Mouse (Mus musculus) cerebellum, adult 2 months (tissue): ENCODE data around the gene Sgpp1. TPM values are rescaled to one million over a fixed set of nuclear protein-coding genes. Genes with fewer than 3 reads are reported as not detected.

Experiments
- DNase-seq, 2 experiments: peaks; one replicate each; pipeline ENCODE4 v3.0.0; 2021
- H3K27ac ChIP-seq: fragments of 200-500 bp; 2 replicates; pipeline ENCODE4 v1.5.1; 2012; ENCODE audit warnings: low read length, control low read depth, inconsistent platforms; ENCODE audit not compliant: insufficient read depth
- H3K27me3 ChIP-seq: fragments of 200-500 bp; 2 replicates; pipeline ENCODE4 v1.6.1; 2012; ENCODE audit warnings: inconsistent platforms, mild to moderate bottlenecking, low read length, moderate library complexity; ENCODE audit not compliant: control insufficient read depth, insufficient read depth
- H3K4me1 ChIP-seq: fragments of 200-500 bp; 2 replicates; pipeline ENCODE4 v1.6.1; 2011; ENCODE audit warnings: low read length; ENCODE audit not compliant: control insufficient read depth, insufficient read depth
- H3K4me3 ChIP-seq: fragments of 200-500 bp; replicated peaks from 2 replicates; pipeline ENCODE3; 2011; ENCODE audit warnings: mild to moderate bottlenecking, low read depth, low read length, control low read depth; ENCODE audit not compliant: insufficient read depth
- CTCF ChIP-seq: fragments of 200-500 bp; IDR thresholded peaks from 2 replicates; pipeline ENCODE4 v1.5.1; 2011; ENCODE audit warnings: low read depth, mild to moderate bottlenecking, control low read depth, low read length, moderate library complexity, borderline replicate concordance; ENCODE audit not compliant: insufficient read depth
- POLR2A ChIP-seq: fragments of 200-500 bp; IDR thresholded peaks from 2 replicates; pipeline ENCODE4 v1.6.1; 2011; ENCODE audit warnings: low read length, control low read depth, borderline replicate concordance; ENCODE audit not compliant: insufficient read depth
- WGBS: fragments of 180-500 bp; shearing (Covaris S2); methylation state at CpG from one replicate; pipeline ENCODE4 v1.1.7; 2018; 5-methylcytosine and 5-hydroxymethylcytosine counted together
- polyA plus RNA-seq: library from polyadenylated mRNA; depleted of rRNA; stranded (reverse); fragments of >200 nt; gene quantifications from 2 replicates; pipeline ENCODE4 v1.2.3, GENCODE M21; 2012

Sgpp1 gene
- polyA plus RNA-seq, 1 experiment, result 39.9 TPM

DNA sequence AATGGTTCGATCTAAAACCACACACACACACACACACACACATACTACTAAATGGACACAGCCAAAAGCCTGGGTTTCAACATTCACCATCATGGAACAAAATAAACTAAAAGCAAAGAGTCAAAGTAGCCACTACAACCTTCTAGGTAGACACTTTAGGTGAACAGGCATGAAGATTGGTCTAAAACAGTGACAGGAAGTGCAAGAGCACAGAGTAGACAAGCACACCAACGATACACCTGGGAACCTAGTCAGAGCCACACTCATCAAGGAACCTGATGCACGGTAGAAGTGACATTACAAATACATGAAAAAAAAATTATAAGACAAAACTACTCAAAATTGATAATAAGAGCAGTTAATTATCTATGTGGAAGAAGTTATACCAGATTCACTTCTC, 4.0 kb downstream of the Sgpp1 start:
- no peaks in the 10 kb centered on the region for H3K27me3 ChIP-seq
- H3K27ac ChIP-seq, result no peak overlapping the region
- TF ChIP-seq POLR2A, result no peak
- TF ChIP-seq CTCF, result no peak
- no peaks in the 10 kb centered on the region; the same call in none of the 2 replicates for H3K4me1 ChIP-seq
- 83% methylated on average over 3 of the region's 3 CpGs for WGBS
- H3K4me3 ChIP-seq, result no peak overlapping the region
- DNase-seq, result no peak

- Histone ChIP-seq H3K27ac (no peak overlapping the region), H3K27me3 (no peaks in the 10 kb centered on the region), H3K4me1 (no peaks in the 10 kb centered on the region; the same call in none of the 2 replicates), H3K4me3 (no peak overlapping the region)
- DNase-seq, result peak; percentile 27 to 31
- WGBS, result 48% methylated on average over 4 of the region's 4 CpGs
- TF ChIP-seq CTCF, result no peak
- TF ChIP-seq POLR2A, result no peak
These were observed 5.1 kb downstream of the Sgpp1 start for GRCm38 (mm10) chr12:75730458-75730857.

GRCm38 (mm10) chr12:75729876-75730275, 5.7 kb downstream of the Sgpp1 start:
- H3K4me3 ChIP-seq, result no peak overlapping the region
- no peaks in the 10 kb centered on the region for H3K27me3 ChIP-seq
- H3K27ac ChIP-seq, result no peak overlapping the region
- no peak for TF ChIP-seq POLR2A
- no peak for TF ChIP-seq CTCF
- H3K4me1 ChIP-seq, result no peaks in the 10 kb centered on the region; the same call in none of the 2 replicates
- 50% methylated on average over 1 of the region's 1 CpGs for WGBS
- DNase-seq, result no peak

DNA sequence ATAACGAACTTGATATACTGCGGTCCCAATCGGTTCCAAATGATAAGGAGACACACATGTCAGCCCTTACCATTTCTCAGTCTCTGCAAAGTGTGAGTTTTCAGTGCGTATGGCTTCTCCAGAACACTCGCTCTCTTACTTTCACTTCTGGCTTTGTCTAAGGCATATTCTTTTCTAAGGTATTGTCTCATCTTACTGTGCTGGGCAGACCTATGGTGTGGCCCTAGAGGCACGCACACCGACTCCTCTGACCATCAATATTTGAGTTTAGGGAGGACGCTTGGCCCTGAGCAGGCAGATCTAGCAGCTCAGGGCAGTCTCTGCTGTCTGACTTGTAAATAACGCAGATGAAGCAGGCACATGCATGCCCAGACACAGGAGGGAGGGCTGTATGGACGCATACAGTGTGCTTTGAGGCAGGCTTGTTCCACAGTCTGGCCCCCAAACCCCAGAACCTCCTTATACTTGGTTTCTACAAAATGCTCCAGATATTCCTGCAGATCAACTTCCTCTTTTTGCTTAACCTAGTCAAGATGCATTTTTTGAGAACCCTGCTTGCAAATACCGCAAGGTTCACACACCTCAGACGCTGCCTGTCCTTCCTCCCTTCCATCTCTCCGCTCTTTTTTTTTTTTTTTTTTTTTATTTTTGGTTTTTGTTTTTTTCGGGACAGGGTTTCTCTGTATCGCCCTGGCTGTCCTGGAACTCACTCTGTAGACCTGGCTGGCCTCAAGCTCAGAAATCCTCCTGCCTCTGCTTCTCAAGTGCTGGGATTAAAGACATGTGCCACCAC, 8.0 kb downstream of the Sgpp1 start:
- Histone ChIP-seq H3K4me1 (no peaks in the 10 kb centered on the region; the same call in 1 of the 2 replicates), H3K27me3 (no peaks in the 10 kb centered on the region), H3K27ac (no peak overlapping the region), H3K4me3 (no peak overlapping the region)
- 91% methylated on average over 15 of the region's 15 CpGs for WGBS
- TF ChIP-seq POLR2A (no peak), CTCF (no peak)
- DNase-seq, result no peak

GRCm38 (mm10) chr12:75726349-75726861, 9.1 kb downstream of the Sgpp1 start:
- Histone ChIP-seq H3K4me1 (no peaks in the 10 kb centered on the region; the same call in 1 of the 2 replicates), H3K4me3 (no peak overlapping the region), H3K27me3 (no peaks in the 10 kb centered on the region), H3K27ac (no peak overlapping the region)
- DNase-seq, result no peak
- 84% methylated on average over 8 of the region's 8 CpGs for WGBS
- TF ChIP-seq POLR2A (no peak), CTCF (no peak)

DNA sequence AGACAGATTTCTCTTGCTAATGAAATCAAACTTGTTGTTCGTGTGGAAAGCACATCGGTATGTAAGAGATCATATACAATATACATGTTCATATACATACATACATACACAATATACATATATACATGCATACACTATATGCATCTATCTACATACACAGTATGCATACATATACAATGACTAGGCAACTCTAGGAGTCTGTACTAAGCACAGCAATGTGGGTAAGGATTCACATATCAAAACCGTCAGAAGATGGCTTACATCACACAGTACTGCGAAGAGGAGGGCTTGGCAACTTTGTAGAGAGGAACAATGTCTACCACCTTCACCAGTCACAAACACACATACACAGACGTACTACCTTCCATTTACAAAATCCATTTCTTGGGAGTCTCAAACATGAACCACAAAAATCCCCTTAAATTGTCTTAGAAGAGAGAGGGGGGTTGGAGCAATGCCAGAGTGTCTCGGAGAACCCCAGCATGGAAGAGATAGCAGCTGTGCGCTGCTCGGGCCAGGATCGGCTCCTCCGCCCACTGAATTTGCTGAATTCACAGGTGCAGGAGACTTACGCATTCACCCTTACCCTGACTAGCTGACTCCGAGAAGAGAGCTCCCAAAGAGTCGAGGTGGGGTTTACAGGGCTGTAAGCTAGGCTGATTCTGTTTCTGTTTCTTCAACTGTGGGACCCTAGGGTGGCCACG, 10.8 kb downstream of the Sgpp1 start:
- peaks cover 6% of the 10 kb centered on the region for H3K4me1 ChIP-seq
- no peak overlapping the region for H3K27ac ChIP-seq
- DNase-seq, result no peak
- 71% methylated on average over 14 of the region's 14 CpGs for WGBS
- H3K27me3 ChIP-seq, result no peaks in the 10 kb centered on the region
- TF ChIP-seq POLR2A (no peak), CTCF (no peak)
- H3K4me3 ChIP-seq, result no peak overlapping the region

DNA sequence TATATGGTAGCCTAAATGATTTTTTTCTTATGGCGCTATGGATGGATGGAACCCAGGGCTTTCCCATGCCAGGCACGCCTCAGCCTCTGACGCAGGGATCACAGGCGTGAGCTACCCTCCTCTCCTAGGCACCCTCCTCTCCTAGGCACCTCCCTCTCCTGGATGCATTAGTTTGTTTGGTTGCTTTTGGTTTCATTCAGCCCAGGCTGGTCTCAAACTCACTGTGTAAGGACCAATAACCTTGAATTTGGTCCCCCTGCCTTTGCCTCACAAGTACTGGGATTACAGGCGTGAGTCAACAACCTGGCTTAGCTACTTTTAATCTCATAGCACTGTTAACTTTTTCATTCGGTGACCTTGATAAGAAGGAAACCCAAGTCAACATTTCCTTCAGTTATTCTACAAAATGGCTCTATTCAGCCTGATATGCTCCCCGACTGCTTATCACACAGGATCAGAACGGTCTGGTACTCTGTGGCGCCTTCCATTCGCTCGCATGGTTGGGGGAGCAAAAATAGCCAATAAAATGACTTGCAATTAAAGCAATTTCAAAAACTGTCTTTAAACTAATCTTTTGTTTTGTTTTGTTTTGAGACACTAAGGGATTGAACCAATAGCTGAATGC, 11.6 kb downstream of the Sgpp1 start:
- TF ChIP-seq CTCF (no peak), POLR2A (no peak)
- Histone ChIP-seq H3K27ac (no peak overlapping the region), H3K4me1 (peaks cover 6% of the 10 kb centered on the region), H3K4me3 (no peak overlapping the region), H3K27me3 (no peaks in the 10 kb centered on the region)
- no peak for DNase-seq
- WGBS, result 96% methylated on average over 11 of the region's 11 CpGs
